Mouse (Mus musculus) midbrain, embryonic 14.5 days (tissue): ENCODE data around the gene Slc1a3. TPM values are rescaled to one million over a fixed set of nuclear protein-coding genes. Genes with fewer than 3 reads are reported as not detected.

Source experiments
- ATAC-seq: fragments of 200-750 bp; cut with Nextera tagmentation; 2 replicates; pipeline ENCODE4 v1.8.0; 2017; ENCODE audit warnings: moderate number of reproducible peaks, moderate library complexity; ENCODE audit not compliant: low FRiP score, low TSS enrichment
- DNase-seq: peaks from one replicate; pipeline ENCODE4 v3.0.0-alpha.2; 2015
- H3K27ac ChIP-seq: fragments of 300-500 bp; sonication (generic); replicated peaks from 2 replicates; pipeline ENCODE4 v1.5.1; 2014; ENCODE audit warnings: mild to moderate bottlenecking, low read depth, low read length, moderate library complexity
- H3K27me3 ChIP-seq: fragments of 300-500 bp; sonication (generic); 2 replicates; pipeline ENCODE4 v1.6.1; 2014; ENCODE audit warnings: low read length, control low read depth, mixed read lengths; ENCODE audit not compliant: control insufficient read depth, insufficient read depth
- H3K36me3 ChIP-seq: fragments of 300-500 bp; sonication (generic); 2 replicates; pipeline ENCODE4 v1.6.1; 2014; ENCODE audit warnings: low read length, control low read depth; ENCODE audit not compliant: control insufficient read depth, insufficient read depth
- H3K4me1 ChIP-seq: fragments of 300-500 bp; sonication (generic); 2 replicates; pipeline ENCODE4 v1.6.1; 2014; ENCODE audit warnings: mild to moderate bottlenecking, antibody characterized with exemption, low read length, control low read depth; ENCODE audit not compliant: control insufficient read depth, insufficient read depth
- H3K4me2 ChIP-seq: fragments of 300-500 bp; sonication (generic); 2 replicates; pipeline ENCODE4 v1.6.1; 2014; ENCODE audit warnings: mild to moderate bottlenecking, low read length, moderate library complexity
- H3K4me3 ChIP-seq: fragments of 300-500 bp; sonication (generic); replicated peaks from 2 replicates; pipeline ENCODE4 v1.5.1; 2014; ENCODE audit warnings: low read depth, low read length
- H3K9ac ChIP-seq: fragments of 300-500 bp; sonication (generic); replicated peaks from 2 replicates; pipeline ENCODE4 v1.6.1; 2014; ENCODE audit warnings: mild to moderate bottlenecking, low read length, moderate library complexity
- H3K9me3 ChIP-seq: fragments of 300-500 bp; sonication (generic); 2 replicates; pipeline ENCODE4 v1.6.1; 2016; ENCODE audit warnings: low read length, control low read depth, mixed read lengths; ENCODE audit not compliant: control insufficient read depth
- WGBS: fragments of 180-500 bp; shearing (Covaris S2); extraction: QIAGEN DNeasy Blood & Tissue Kit; methylation state at CpG from one replicate; pipeline ENCODE4 v1.1.7; 2014; 5-methylcytosine and 5-hydroxymethylcytosine counted together
- polyA plus RNA-seq: library from polyadenylated mRNA; unstranded; fragments of >200 nt; fragmentation: Nextera tagmentation; extraction: Ambion mirVana; gene quantifications from 2 replicates; pipeline ENCODE4 v1.2.1, GENCODE M21; 2014

Gene Slc1a3
- polyA plus RNA-seq, 1 experiment from 2014 or later = 138 TPM

GRCm38 (mm10) chr15:8733669-8734362, 23.3 kb upstream of the Slc1a3 start:
- ATAC-seq = no peak
- DNase-seq = no peak
- Histone ChIP-seq H3K9ac (no peak overlapping the region), H3K27me3 (no peaks in the 10 kb centered on the region), H3K4me1 (no peaks in the 10 kb centered on the region), H3K36me3 (no peaks in the 10 kb centered on the region), H3K4me3 (no peak overlapping the region), H3K9me3 (no peaks in the 10 kb centered on the region), H3K27ac (no peak overlapping the region), H3K4me2 (no peak overlapping the region)
- WGBS = 40% methylated on average over 7 of the region's 7 CpGs

GRCm38 (mm10) chr15:8728861-8729260, 18.3 kb upstream of the Slc1a3 start:
- no peak overlapping the region for H3K9ac ChIP-seq
- H3K36me3 ChIP-seq = no peaks in the 10 kb centered on the region
- H3K9me3 ChIP-seq = no peaks in the 10 kb centered on the region
- H3K4me2 ChIP-seq = no peak overlapping the region
- DNase-seq = no peak
- H3K4me1 ChIP-seq = no peaks in the 10 kb centered on the region
- no peak overlapping the region for H3K27ac ChIP-seq
- WGBS = 92% methylated on average over 7 of the region's 7 CpGs
- H3K4me3 ChIP-seq = no peak overlapping the region
- H3K27me3 ChIP-seq = no peaks in the 10 kb centered on the region
- no peak for ATAC-seq

GRCm38 (mm10) chr15:8722386-8723100, 12.0 kb upstream of the Slc1a3 start:
- H3K36me3 ChIP-seq = no peaks in the 10 kb centered on the region
- ATAC-seq (no peak), DNase-seq (no peak)
- no peak overlapping the region for H3K4me3 ChIP-seq
- no peak overlapping the region for H3K9ac ChIP-seq
- no peak overlapping the region for H3K4me2 ChIP-seq
- no peaks in the 10 kb centered on the region for H3K27me3 ChIP-seq
- no peaks in the 10 kb centered on the region for H3K4me1 ChIP-seq
- no peaks in the 10 kb centered on the region for H3K9me3 ChIP-seq
- H3K27ac ChIP-seq = no peak overlapping the region
- 92% methylated on average over 14 of the region's 14 CpGs for WGBS

GRCm38 (mm10) chr15:8721746-8722145, 11.2 kb upstream of the Slc1a3 start:
- H3K4me3 ChIP-seq = no peak overlapping the region

GRCm38 (mm10) chr15:8721005-8721404, 10.4 kb upstream of the Slc1a3 start:
- 19% methylated on average over 3 of the region's 3 CpGs for WGBS
- H3K9ac ChIP-seq = no peak overlapping the region
- DNase-seq = no peak

More at GRCm38 (mm10) chr15:8721746-8722145, 11.2 kb upstream of the Slc1a3 start:
- no peak overlapping the region for H3K9ac ChIP-seq
- no peaks in the 10 kb centered on the region for H3K9me3 ChIP-seq
- no peak for ATAC-seq
- no peak for DNase-seq
- H3K27me3 ChIP-seq = no peaks in the 10 kb centered on the region
- H3K4me2 ChIP-seq = no peak overlapping the region
- H3K36me3 ChIP-seq = no peaks in the 10 kb centered on the region
- no peak overlapping the region for H3K27ac ChIP-seq
- 93% methylated on average over 3 of the region's 3 CpGs for WGBS
- 0 out of 2 replicates have a peak, but pooled peaks cover 5% of the 10 kb centered on the region for H3K4me1 ChIP-seq

GRCm38 (mm10) chr15:8718496-8718895, 7.9 kb upstream of the Slc1a3 start:
- Histone ChIP-seq H3K4me3 (no peak overlapping the region), H3K9me3 (no peaks in the 10 kb centered on the region), H3K36me3 (no peaks in the 10 kb centered on the region), H3K27me3 (no peaks in the 10 kb centered on the region), H3K9ac (no peak overlapping the region), H3K27ac (no peak overlapping the region), H3K4me1 (0 out of 2 replicates have a peak, but pooled peaks cover 5% of the 10 kb centered on the region), H3K4me2 (no peak overlapping the region)
- WGBS = 82% methylated on average over 3 of the region's 3 CpGs
- ATAC-seq = no peak
- DNase-seq = no peak

More at GRCm38 (mm10) chr15:8721005-8721404, 10.4 kb upstream of the Slc1a3 start:
- no peaks in the 10 kb centered on the region for H3K9me3 ChIP-seq
- no peak for ATAC-seq
- 0 out of 2 replicates have a peak, but pooled peaks cover 5% of the 10 kb centered on the region for H3K4me1 ChIP-seq
- H3K36me3 ChIP-seq = no peaks in the 10 kb centered on the region
- H3K4me2 ChIP-seq = no peak overlapping the region
- no peak overlapping the region for H3K4me3 ChIP-seq
- H3K27ac ChIP-seq = no peak overlapping the region
- H3K27me3 ChIP-seq = no peaks in the 10 kb centered on the region

GRCm38 (mm10) chr15:8717021-8717571, 6.5 kb upstream of the Slc1a3 start:
- DNase-seq = no peak
- 26% methylated on average over 6 of the region's 6 CpGs for WGBS
- Histone ChIP-seq H3K4me3 (no peak overlapping the region), H3K4me2 (peak overlapping the region; percentile 29; the same call in 1 of the 2 replicates), H3K9me3 (no peaks in the 10 kb centered on the region), H3K27ac (no peak overlapping the region), H3K27me3 (no peaks in the 10 kb centered on the region), H3K36me3 (no peaks in the 10 kb centered on the region), H3K9ac (no peak overlapping the region), H3K4me1 (0 out of 2 replicates have a peak, but pooled peaks cover 5% of the 10 kb centered on the region)
- no peak; the same call in 1 of the 2 replicates for ATAC-seq

GRCm38 (mm10) chr15:8716330-8716964, 5.9 kb upstream of the Slc1a3 start:
- H3K9ac ChIP-seq = no peak overlapping the region
- H3K27ac ChIP-seq = no peak overlapping the region
- H3K4me1 ChIP-seq = 0 out of 2 replicates have a peak, but pooled peaks cover 5% of the 10 kb centered on the region
- ATAC-seq = peak; percentile 35; the same call in 1 of the 2 replicates
- 0 out of 2 replicates have a peak, but pooled peaks cover 4% of the 10 kb centered on the region for H3K27me3 ChIP-seq
- peak overlapping the region; percentile 29; the same call in 1 of the 2 replicates for H3K4me2 ChIP-seq
- no peak overlapping the region for H3K4me3 ChIP-seq
- H3K36me3 ChIP-seq = no peaks in the 10 kb centered on the region
- 13% methylated on average over 12 of the region's 12 CpGs for WGBS
- no peaks in the 10 kb centered on the region for H3K9me3 ChIP-seq
- no peak for DNase-seq
